Mouse (Mus musculus) embryonic facial prominence, embryonic 12.5 days (tissue): Measurements from ENCODE around the gene Srrm4. TPM values are rescaled to one million over a fixed set of nuclear protein-coding genes. Genes with fewer than 3 reads are reported as not detected.

Experiments
- ATAC-seq: fragments of 200-750 bp; cut with Nextera tagmentation; 2 replicates; pipeline ENCODE4 v1.8.0; 2017; ENCODE audit not compliant: insufficient number of reproducible peaks, insufficient read depth, low FRiP score, low TSS enrichment
- H3K27ac ChIP-seq: fragments of 300-500 bp; sonication (generic); 2 replicates; pipeline ENCODE4 v1.5.1; 2016; ENCODE audit warnings: mild to moderate bottlenecking
- H3K27me3 ChIP-seq: fragments of 300-500 bp; sonication (generic); 2 replicates; pipeline ENCODE4 v1.6.1; 2016; ENCODE audit warnings: mild to moderate bottlenecking, moderate library complexity
- H3K36me3 ChIP-seq: fragments of 300-500 bp; sonication (generic); 2 replicates; pipeline ENCODE4 v1.6.1; 2016; ENCODE audit warnings: mild to moderate bottlenecking
- H3K4me1 ChIP-seq: fragments of 300-500 bp; sonication (generic); 2 replicates; pipeline ENCODE4 v1.6.1; 2016
- H3K4me2 ChIP-seq: fragments of 300-500 bp; sonication (generic); replicated peaks from 2 replicates; pipeline ENCODE4 v1.6.1; 2016; ENCODE audit warnings: mild to moderate bottlenecking, moderate library complexity
- H3K4me3 ChIP-seq: fragments of 300-500 bp; sonication (generic); 2 replicates; pipeline ENCODE4 v1.5.1; 2016; ENCODE audit warnings: mild to moderate bottlenecking
- H3K9ac ChIP-seq: fragments of 300-500 bp; sonication (generic); 2 replicates; pipeline ENCODE4 v1.6.1; 2016; ENCODE audit warnings: mild to moderate bottlenecking, moderate library complexity
- H3K9me3 ChIP-seq: fragments of 300-500 bp; sonication (generic); 2 replicates; pipeline ENCODE4 v1.6.1; 2016; ENCODE audit warnings: mild to moderate bottlenecking, moderate library complexity
- WGBS: fragments of 180-500 bp; shearing (Covaris S2); methylation state at CpG from one replicate; pipeline ENCODE4 v1.1.7; 2016; 5-methylcytosine and 5-hydroxymethylcytosine counted together
- polyA plus RNA-seq: library from polyadenylated mRNA; unstranded; fragments of >200 nt; fragmentation: Nextera tagmentation; extraction: Ambion mirVana; gene quantifications from 2 replicates; pipeline ENCODE4 v1.2.1, GENCODE M21; 2016

Gene Srrm4
- 2.4 and 3.2 TPM in 2 replicates for polyA plus RNA-seq

- ATAC-seq, result peak; percentile 67
- under 1% methylated on average over 53 of the region's 53 CpGs for WGBS
These were observed at the start of gene Srrm4 for GRCm38 (mm10) chr5:116591346-116592048. Gene Srrm4, minus strand, starts transcription at chr5:116591817.

GRCm38 (mm10) chr5:116592801-116593430 is 1.3 kb upstream of the Srrm4 start:
- H3K9me3 ChIP-seq, result no peaks in the 10 kb centered on the region
- no peaks in the 10 kb centered on the region for H3K36me3 ChIP-seq
- no peak for ATAC-seq
- under 1% methylated on average over 12 of the region's 12 CpGs for WGBS
- H3K4me2 ChIP-seq, result peak overlapping the region; percentile 48; the same call in 1 of the 2 replicates
- H3K4me1 ChIP-seq, result peaks cover 12% of the 10 kb centered on the region; the same call in 1 of the 2 replicates
- H3K27me3 ChIP-seq, result peaks cover 46% of the 10 kb centered on the region
- H3K27ac ChIP-seq, result no peak overlapping the region
- no peak overlapping the region for H3K9ac ChIP-seq
- H3K4me3 ChIP-seq, result peak overlapping the region; percentile 32; the same call in 1 of the 2 replicates

More at GRCm38 (mm10) chr5:116591346-116592048, at the start of gene Srrm4:
- H3K9me3 ChIP-seq, result no peaks in the 10 kb centered on the region
- peaks cover 46% of the 10 kb centered on the region for H3K27me3 ChIP-seq
- H3K4me3 ChIP-seq, result peak within 1 kb of the TSS; percentile 32
- no peak within 1 kb of the TSS for H3K27ac ChIP-seq
- peaks cover 12% of the 10 kb centered on the region; the same call in 1 of the 2 replicates for H3K4me1 ChIP-seq
- H3K4me2 ChIP-seq, result peak within 1 kb of the TSS; percentile 48
- H3K9ac ChIP-seq, result 0 out of 2 replicates have a peak within 1 kb of the TSS, but pooled peaks have one; percentile 27
- H3K36me3 ChIP-seq, result no peaks in the 10 kb centered on the region

- Histone ChIP-seq H3K9me3 (no peaks in the 10 kb centered on the region), H3K4me1 (peaks cover 12% of the 10 kb centered on the region; the same call in 1 of the 2 replicates), H3K36me3 (no peaks in the 10 kb centered on the region), H3K4me3 (peak overlapping the region; percentile 32), H3K4me2 (peak overlapping the region; percentile 48), H3K27ac (no peak overlapping the region), H3K27me3 (peaks cover 46% of the 10 kb centered on the region), H3K9ac (no peak overlapping the region)
- ATAC-seq, result no peak
- under 1% methylated on average over 32 of the region's 32 CpGs for WGBS
These were observed 608 bp upstream of the Srrm4 start for GRCm38 (mm10) chr5:116592049-116592800.

GRCm38 (mm10) chr5:116590698-116591097 is 919 bp downstream of the Srrm4 start:
- H3K4me3 ChIP-seq, result peak overlapping the region; percentile 32
- H3K27ac ChIP-seq, result no peak overlapping the region
- no peaks in the 10 kb centered on the region for H3K9me3 ChIP-seq
- H3K9ac ChIP-seq, result 0 out of 2 replicates have a peak overlapping the region, but pooled peaks have one; percentile 27
- H3K4me1 ChIP-seq, result peaks cover 12% of the 10 kb centered on the region; the same call in 1 of the 2 replicates
- WGBS, result 7% methylated on average over 10 of the region's 10 CpGs
- H3K27me3 ChIP-seq, result peaks cover 46% of the 10 kb centered on the region
- no peak for ATAC-seq
- H3K4me2 ChIP-seq, result peak overlapping the region; percentile 48; the same call in 1 of the 2 replicates
- H3K36me3 ChIP-seq, result no peaks in the 10 kb centered on the region

- no peak overlapping the region for H3K27ac ChIP-seq
- H3K4me2 ChIP-seq, result 0 out of 2 replicates have a peak overlapping the region, but pooled peaks have one; percentile 13
- peaks cover 12% of the 10 kb centered on the region; the same call in 1 of the 2 replicates for H3K4me1 ChIP-seq
- peak overlapping the region; percentile 32; the same call in 1 of the 2 replicates for H3K4me3 ChIP-seq
- 75% methylated on average over 8 of the region's 8 CpGs for WGBS
- peaks cover 46% of the 10 kb centered on the region for H3K27me3 ChIP-seq
- H3K36me3 ChIP-seq, result no peaks in the 10 kb centered on the region
- no peak overlapping the region for H3K9ac ChIP-seq
- H3K9me3 ChIP-seq, result no peaks in the 10 kb centered on the region
- no peak for ATAC-seq
These were observed 2.0 kb downstream of the Srrm4 start for GRCm38 (mm10) chr5:116589631-116590030.

GRCm38 (mm10) chr5:116588836-116589235 is 2.8 kb downstream of the Srrm4 start:
- ATAC-seq, result no peak
- no peak overlapping the region for H3K9ac ChIP-seq
- no peaks in the 10 kb centered on the region for H3K36me3 ChIP-seq
- H3K4me1 ChIP-seq, result peaks cover 12% of the 10 kb centered on the region; the same call in 1 of the 2 replicates
- WGBS, result 50% methylated on average over 10 of the region's 10 CpGs
- H3K4me3 ChIP-seq, result no peak overlapping the region
- H3K27me3 ChIP-seq, result peaks cover 42% of the 10 kb centered on the region
- 0 out of 2 replicates have a peak overlapping the region, but pooled peaks have one; percentile 17 for H3K4me2 ChIP-seq
- H3K9me3 ChIP-seq, result no peaks in the 10 kb centered on the region
- no peak overlapping the region for H3K27ac ChIP-seq

GRCm38 (mm10) chr5:116579533-116579932 is 12.1 kb downstream of the Srrm4 start:
- whole genome bisulfite sequencing, result 87% methylated on average over 8 of the region's 8 CpGs
- Histone ChIP-seq H3K9ac (no peak overlapping the region), H3K4me3 (no peak overlapping the region), H3K36me3 (no peaks in the 10 kb centered on the region), H3K9me3 (no peaks in the 10 kb centered on the region), H3K4me2 (no peak overlapping the region), H3K27me3 (no peaks in the 10 kb centered on the region), H3K4me1 (no peaks in the 10 kb centered on the region), H3K27ac (no peak overlapping the region)
- no peak for ATAC-seq

- Histone ChIP-seq H3K27me3 (no peaks in the 10 kb centered on the region), H3K9ac (no peak overlapping the region), H3K4me1 (peaks cover 10% of the 10 kb centered on the region; the same call in 1 of the 2 replicates), H3K36me3 (no peaks in the 10 kb centered on the region), H3K4me3 (no peak overlapping the region), H3K9me3 (no peaks in the 10 kb centered on the region), H3K4me2 (no peak overlapping the region), H3K27ac (no peak overlapping the region)
- no peak for ATAC-seq
- WGBS, result 81% methylated on average over 5 of the region's 5 CpGs
These were observed 14.5 kb downstream of the Srrm4 start for GRCm38 (mm10) chr5:116577082-116577481.

GRCm38 (mm10) chr5:116573307-116573706 is 18.3 kb downstream of the Srrm4 start:
- Histone ChIP-seq H3K4me2 (no peak overlapping the region), H3K27me3 (peaks cover 3% of the 10 kb centered on the region; the same call in 1 of the 2 replicates), H3K9me3 (no peaks in the 10 kb centered on the region), H3K27ac (no peak overlapping the region), H3K4me3 (no peak overlapping the region), H3K36me3 (no peaks in the 10 kb centered on the region), H3K4me1 (peaks cover 24% of the 10 kb centered on the region), H3K9ac (no peak overlapping the region)
- 15% methylated on average over 9 of the region's 9 CpGs for WGBS
- ATAC-seq, result no peak

GRCm38 (mm10) chr5:116571936-116572335 is 19.7 kb downstream of the Srrm4 start:
- no peaks in the 10 kb centered on the region for H3K9me3 ChIP-seq
- 68% methylated on average over 1 of the region's 5 CpGs for WGBS
- H3K4me3 ChIP-seq, result no peak overlapping the region
- no peak for ATAC-seq
- H3K4me2 ChIP-seq, result no peak overlapping the region
- H3K4me1 ChIP-seq, result peaks cover 24% of the 10 kb centered on the region
- H3K36me3 ChIP-seq, result no peaks in the 10 kb centered on the region
- H3K9ac ChIP-seq, result no peak overlapping the region
- no peak overlapping the region for H3K27ac ChIP-seq
- peaks cover 3% of the 10 kb centered on the region; the same call in 1 of the 2 replicates for H3K27me3 ChIP-seq

- H3K4me1 ChIP-seq, result peaks cover 24% of the 10 kb centered on the region
These were observed 20.3 kb downstream of the Srrm4 start for GRCm38 (mm10) chr5:116571232-116571861.

More at GRCm38 (mm10) chr5:116571232-116571861, 20.3 kb downstream of the Srrm4 start:
- WGBS, result 8% methylated on average over 22 of the region's 22 CpGs
- H3K9ac ChIP-seq, result no peak overlapping the region
- no peak overlapping the region for H3K4me3 ChIP-seq
- peak; percentile 76; the same call in 1 of the 2 replicates for ATAC-seq
- peaks cover 3% of the 10 kb centered on the region; the same call in 1 of the 2 replicates for H3K27me3 ChIP-seq
- H3K9me3 ChIP-seq, result no peaks in the 10 kb centered on the region
- no peaks in the 10 kb centered on the region for H3K36me3 ChIP-seq
- peak overlapping the region; percentile 41; the same call in 1 of the 2 replicates for H3K27ac ChIP-seq
- H3K4me2 ChIP-seq, result no peak overlapping the region
